Mouse (Mus musculus) embryonic fibroblast, embryonic 13.5 days (primary cell): Measurements from ENCODE around the gene Map3k20. TPM values are rescaled to one million over a fixed set of nuclear protein-coding genes. Genes with fewer than 3 reads are reported as not detected.

Experiments
- H3K27ac ChIP-seq: 2 replicates; pipeline ENCODE4 v1.5.1; 2012; ENCODE audit warnings: low read length, control low read depth, inconsistent platforms; ENCODE audit not compliant: insufficient read depth
- H3K4me1 ChIP-seq: 2 replicates; pipeline ENCODE4 v1.6.1; 2011; ENCODE audit warnings: low read length; ENCODE audit not compliant: control insufficient read depth, insufficient read depth
- H3K4me3 ChIP-seq: 2 replicates; pipeline ENCODE4 v1.5.1; 2011; ENCODE audit warnings: mild to moderate bottlenecking, control low read depth, low read length; ENCODE audit not compliant: insufficient read depth
- CTCF ChIP-seq: IDR thresholded peaks from 2 replicates; pipeline ENCODE4 v1.5.1; 2011; ENCODE audit warnings: mild to moderate bottlenecking, control low read depth, low read length, moderate library complexity, borderline replicate concordance; ENCODE audit not compliant: insufficient read depth
- POLR2A ChIP-seq: IDR thresholded peaks from 2 replicates; pipeline ENCODE4 v1.6.1; 2011; ENCODE audit warnings: low read depth, mild to moderate bottlenecking, control low read depth, low read length, moderate library complexity
- polyA plus RNA-seq: library from polyadenylated mRNA; stranded (reverse); fragments of >200 nt; gene quantifications from 2 replicates; pipeline ENCODE4 v1.2.4, GENCODE M21; 2011; ENCODE audit warnings: low read depth; ENCODE audit not compliant: missing spikeins, insufficient read length

Map3k20 gene
- polyA plus RNA-seq, 1 experiment: 103 TPM

DNA sequence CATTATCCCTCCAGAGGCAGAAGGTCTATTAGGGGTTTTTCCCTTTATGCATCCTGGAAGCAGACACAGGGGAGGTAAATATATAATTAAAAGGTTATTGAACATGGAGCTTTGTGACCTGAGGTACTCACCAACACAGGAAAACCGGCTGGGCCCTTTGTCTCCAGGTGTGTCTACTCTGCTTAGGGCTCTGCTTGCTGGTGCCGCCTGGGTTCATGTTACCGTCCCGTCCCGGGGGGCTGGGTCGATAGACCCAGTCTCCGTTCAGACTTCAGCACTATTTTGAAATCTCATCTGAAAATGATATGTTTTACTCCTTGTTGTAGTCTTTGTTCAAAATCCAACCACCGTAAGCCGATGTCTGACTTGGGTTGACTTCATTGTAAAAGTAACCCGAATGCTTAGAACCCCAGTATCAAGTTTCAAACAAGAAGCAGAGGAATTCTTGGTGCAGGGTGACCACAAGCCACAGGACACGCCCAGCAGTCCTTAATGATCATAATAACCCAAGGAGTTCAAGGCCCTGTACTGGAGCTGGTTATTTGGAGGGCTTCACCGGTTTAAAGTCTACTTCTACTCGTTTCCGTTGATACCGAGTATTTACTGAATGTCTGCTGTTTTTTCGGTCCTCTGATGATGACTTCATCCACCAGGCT, 186.1 kb downstream of the Map3k20 start:
- no peak overlapping the region for H3K4me3 ChIP-seq
- no peak overlapping the region for H3K27ac ChIP-seq
- TF ChIP-seq POLR2A (no peak), CTCF (no peak)
- peaks cover 4% of the 10 kb centered on the region; the same call in 1 of the 2 replicates for H3K4me1 ChIP-seq

DNA sequence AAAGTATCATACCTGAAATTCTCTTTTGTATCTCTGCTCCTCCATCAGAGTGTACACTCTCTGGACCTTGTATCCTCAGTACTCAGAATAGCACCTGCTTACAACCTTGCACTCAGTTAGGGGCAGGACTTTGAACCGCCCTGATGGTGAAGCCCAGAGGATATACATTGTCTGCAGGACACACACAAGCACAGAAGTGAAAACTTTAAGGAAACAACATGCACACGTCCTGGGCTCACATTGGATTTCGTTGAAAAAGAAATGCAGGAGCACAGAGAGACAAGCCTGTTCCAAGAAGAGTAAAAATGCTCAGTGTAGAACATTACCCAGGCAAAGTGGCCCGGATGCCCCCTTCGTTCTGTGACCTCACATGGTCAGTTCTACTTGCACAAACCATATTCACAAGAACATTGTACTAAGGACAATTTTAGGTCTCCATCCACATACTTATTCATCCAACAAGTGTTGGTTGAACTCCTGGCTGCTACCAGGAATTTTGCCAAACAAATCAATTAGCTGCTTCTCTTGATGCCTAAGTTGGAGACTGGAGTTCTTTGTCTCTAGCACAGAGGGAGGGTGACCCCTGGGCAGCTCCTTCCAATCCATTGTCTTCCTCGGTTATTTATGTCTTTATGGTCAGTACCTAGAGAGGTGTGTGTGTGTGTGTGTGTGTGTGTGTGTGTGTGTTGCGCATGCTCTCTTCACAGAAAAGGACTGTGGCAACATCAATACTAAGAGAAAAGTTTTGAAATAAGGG, 189.3 kb downstream of the Map3k20 start:
- no peak overlapping the region for H3K27ac ChIP-seq
- no peak for TF ChIP-seq POLR2A
- TF ChIP-seq CTCF: no peak
- H3K4me3 ChIP-seq: no peak overlapping the region
- H3K4me1 ChIP-seq: peaks cover 4% of the 10 kb centered on the region; the same call in 1 of the 2 replicates

DNA sequence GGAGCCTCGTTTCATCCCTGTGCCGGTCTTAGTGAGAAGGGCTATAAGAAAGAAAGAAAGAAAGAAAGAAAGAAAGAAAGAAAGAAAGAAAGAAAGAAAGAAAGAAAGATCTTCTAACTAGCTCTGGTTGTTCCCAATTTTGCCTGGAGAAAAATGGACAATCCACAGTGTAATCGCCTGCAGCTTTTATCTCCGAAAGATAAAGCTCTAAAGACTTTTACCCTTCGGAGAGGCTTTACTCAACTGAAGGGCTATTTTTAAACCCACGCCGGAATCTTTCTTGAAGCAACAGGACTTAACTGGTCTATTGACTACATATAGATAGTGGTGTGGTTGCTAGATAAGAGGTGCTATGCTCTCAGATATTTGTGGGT, 190.0 kb downstream of the Map3k20 start:
- peaks cover 4% of the 10 kb centered on the region; the same call in 1 of the 2 replicates for H3K4me1 ChIP-seq
- no peak for TF ChIP-seq POLR2A
- no peak for TF ChIP-seq CTCF
- peak overlapping the region; percentile 56 for H3K4me3 ChIP-seq
- peak overlapping the region; percentile 80 for H3K27ac ChIP-seq

DNA sequence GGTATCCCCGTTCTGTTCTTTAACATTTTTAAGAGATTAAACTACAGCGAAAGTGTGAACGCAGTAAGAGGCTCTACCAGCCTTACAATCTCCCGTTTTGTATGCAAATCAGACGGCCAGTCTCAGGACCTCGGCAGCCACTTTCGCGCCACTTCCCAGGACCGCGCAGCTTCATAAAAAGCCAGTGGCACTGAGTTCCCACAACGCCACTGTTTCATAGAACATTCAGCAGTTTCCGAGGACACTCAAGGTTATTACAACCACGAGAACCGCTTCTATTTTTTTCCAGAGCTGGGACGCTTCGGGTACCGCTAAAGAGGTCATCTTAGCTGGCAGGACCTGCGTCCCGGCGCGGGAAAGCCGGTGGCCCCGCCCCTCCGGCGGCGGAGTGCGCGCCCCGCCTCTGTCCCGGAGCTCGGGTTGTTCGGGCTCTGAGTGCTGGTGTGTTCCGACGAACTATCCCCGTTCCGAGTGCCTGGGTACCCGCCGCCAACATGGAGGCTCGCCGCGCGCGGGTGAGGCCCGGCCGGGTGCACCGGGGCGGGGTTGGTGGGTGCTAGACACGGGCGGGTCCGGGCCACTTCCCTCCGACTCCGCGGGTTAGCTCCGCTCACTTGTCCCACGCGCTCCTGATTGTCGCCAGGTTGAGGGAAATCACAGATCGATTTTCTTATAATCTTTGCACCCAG, 190.5 kb downstream of the Map3k20 start, which contains the start of gene Cdca7:
Gene Cdca7, plus strand, starts transcription at position 363 of the 689 bp plus-strand sequence.
- Histone ChIP-seq H3K4me3 (peak within 1 kb of the TSS; percentile 56), H3K27ac (peak within 1 kb of the TSS; percentile 80), H3K4me1 (peaks cover 4% of the 10 kb centered on the region; the same call in 1 of the 2 replicates)
- TF ChIP-seq CTCF: no peak
- peak; percentile 57 for TF ChIP-seq POLR2A

DNA sequence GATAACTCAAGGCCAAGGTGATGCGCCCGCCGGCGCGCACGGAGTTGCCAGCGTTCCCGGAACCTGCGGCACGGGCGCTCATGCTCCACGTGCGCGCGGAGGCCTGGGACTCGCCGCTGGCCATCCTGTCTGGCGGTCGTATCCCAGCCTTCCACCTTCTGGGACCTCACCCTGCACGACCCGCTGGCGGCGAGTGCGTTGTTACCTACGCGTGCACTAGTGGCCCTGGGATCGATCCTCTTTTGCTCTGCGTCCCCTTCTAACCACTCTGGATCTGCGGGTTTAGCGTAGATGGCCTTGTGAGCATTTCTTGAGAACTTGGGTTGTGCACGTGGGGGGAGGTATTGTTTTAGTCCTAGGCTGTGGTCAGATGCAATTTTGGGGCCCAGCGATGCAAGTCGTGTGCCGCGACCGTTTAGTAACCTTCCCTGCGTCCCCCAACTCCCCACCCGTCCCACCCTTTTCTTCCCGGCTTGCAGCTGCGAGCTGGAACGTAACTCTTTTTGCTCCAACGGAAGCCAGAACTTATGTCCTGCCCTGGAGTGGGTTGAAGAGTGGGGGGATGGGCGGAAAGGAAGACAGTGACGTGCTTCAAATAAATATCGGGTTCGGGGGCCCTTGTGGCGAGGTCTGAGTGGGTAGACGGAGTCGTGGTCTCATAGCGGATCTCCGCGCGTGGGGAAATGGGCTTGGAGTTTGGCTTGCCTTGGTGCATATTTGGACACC, 191.2 kb downstream of the Map3k20 start:
- Histone ChIP-seq H3K4me3 (peak overlapping the region; percentile 56), H3K4me1 (peaks cover 3% of the 10 kb centered on the region; the same call in 1 of the 2 replicates), H3K27ac (peak overlapping the region; percentile 5; the same call in 1 of the 2 replicates)
- TF ChIP-seq POLR2A (no peak), CTCF (no peak)

DNA sequence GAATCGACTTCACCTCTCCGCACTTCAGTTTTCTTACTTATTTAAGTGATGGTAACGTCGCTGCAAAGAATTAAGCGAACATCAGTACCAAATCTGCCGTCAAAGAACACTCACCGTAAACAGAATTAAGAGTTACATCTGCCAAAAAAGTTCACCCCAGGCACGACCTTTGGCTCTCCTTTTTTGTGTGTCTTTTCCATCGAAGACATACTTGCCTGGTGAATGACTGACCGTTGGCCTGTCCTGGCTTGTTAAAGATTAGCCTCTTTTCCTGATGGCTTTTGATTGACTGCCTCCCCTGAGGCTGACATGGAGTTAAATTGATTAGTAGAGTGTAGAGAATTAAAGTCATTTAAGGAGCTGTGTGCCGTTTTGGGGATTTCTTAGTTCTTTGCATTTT, 191.8 kb downstream of the Map3k20 start:
- TF ChIP-seq POLR2A (no peak), CTCF (no peak)
- Histone ChIP-seq H3K27ac (no peak overlapping the region), H3K4me1 (no peaks in the 10 kb centered on the region), H3K4me3 (peak overlapping the region; percentile 56)

DNA sequence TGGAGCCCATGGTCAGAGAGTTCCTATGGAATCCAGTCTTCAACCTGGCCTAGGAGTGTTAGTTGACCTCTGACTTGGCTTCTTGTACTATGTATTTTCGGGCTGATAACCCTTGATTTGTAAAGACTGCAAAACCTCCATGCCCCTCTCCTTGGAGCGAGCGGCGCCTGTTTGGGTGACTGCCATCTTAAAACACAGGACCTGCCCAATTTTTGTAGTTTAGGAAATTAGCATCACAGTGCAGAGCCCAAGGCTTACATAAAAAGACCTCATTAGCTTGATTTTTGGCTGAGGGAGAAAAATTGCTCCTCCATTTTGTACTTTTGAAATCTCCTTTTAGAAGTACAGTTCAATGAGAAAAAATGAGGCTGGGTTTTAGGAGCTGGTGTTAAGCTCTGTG, 192.7 kb downstream of the Map3k20 start:
- H3K27ac ChIP-seq: no peak overlapping the region
- H3K4me1 ChIP-seq: peaks cover under 1% of the 10 kb centered on the region; the same call in 1 of the 2 replicates
- TF ChIP-seq CTCF: no peak
- no peak for TF ChIP-seq POLR2A
- H3K4me3 ChIP-seq: no peak overlapping the region

DNA sequence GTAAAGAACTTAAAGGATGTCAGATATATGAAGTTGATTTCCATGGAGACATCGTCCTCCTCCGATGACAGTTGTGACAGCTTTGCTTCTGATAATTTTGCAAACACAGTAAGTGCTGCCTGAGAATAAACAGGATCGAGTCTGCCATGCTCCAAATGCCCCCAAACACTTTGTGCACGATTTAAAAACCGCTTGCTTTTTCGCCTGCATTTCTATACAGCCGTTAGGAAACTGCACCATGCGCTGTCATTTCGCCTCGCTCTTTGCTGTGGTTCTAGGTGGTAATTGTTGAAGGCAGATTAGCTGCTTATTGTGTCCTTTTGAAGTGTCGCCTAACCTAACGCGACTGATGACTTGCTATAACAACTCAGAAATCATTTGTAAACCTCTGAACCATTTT, 193.5 kb downstream of the Map3k20 start:
- Histone ChIP-seq H3K4me3 (no peak overlapping the region), H3K4me1 (peaks cover 6% of the 10 kb centered on the region; the same call in 1 of the 2 replicates), H3K27ac (no peak overlapping the region)
- TF ChIP-seq POLR2A (no peak), CTCF (no peak)

DNA sequence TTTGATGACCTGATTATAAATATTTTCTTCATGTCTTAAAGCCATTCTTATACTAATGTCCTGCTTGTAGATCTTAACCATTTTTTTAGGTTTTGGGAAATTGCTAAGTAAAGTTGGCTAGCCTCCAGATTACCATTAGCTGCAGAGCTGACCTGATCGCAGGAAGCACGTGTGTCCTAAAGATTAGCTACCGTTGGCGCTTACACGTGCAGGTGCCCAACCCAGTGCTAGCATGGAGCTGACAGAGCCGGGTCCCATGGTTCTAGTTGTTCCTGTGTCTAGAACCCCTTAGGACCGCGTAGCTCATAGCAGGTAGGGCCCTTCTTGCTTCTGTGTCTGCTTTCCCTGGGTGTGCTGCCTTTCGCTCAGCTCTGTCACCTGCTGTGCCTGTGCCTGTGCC, 194.4 kb downstream of the Map3k20 start:
- peaks cover 6% of the 10 kb centered on the region; the same call in 1 of the 2 replicates for H3K4me1 ChIP-seq
- TF ChIP-seq CTCF (no peak), POLR2A (no peak)

DNA sequence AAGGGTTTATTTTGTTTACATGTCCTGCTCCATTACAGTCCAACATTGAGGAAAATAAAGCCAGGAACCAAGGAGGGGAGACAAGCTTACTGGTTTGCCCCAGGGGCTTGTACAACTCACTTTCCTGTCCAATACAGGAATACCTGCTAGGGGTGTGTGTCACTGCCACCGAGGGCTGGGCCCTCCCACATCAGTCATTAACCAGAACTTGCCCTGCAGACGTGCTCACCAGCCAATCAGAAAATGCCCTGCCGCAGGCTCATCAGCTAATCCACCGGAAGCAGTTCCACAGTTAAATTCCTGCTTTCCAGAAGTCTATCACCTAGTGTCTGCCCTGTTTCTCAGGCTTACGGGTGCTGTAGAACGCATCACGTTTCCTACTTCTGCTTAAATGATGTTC, 206.2 kb downstream of the Map3k20 start:
- TF ChIP-seq POLR2A: no peak
- no peak for TF ChIP-seq CTCF
- Histone ChIP-seq H3K4me1 (no peaks in the 10 kb centered on the region), H3K4me3 (no peak overlapping the region), H3K27ac (no peak overlapping the region)

More for the DNA sequence above, 194.4 kb downstream of the Map3k20 start:
- Histone ChIP-seq H3K4me3 (no peak overlapping the region), H3K27ac (no peak overlapping the region)

Other genes starting within 250 kb of the Map3k20 start
- gene Cdca7, start 190.5 kb downstream of the Map3k20 start, polyA plus RNA-seq: 14.7 and 25.8 TPM in 2 replicates